Mouse (Mus musculus): Measurements from ENCODE around the gene Edc4. TPM values are rescaled to one million over a fixed set of nuclear protein-coding genes. Genes with fewer than 3 reads are reported as not detected.

Edc4 gene
- polyA plus RNA-seq, 1 experiment from 2014 or later = 50.2 TPM

DNA sequence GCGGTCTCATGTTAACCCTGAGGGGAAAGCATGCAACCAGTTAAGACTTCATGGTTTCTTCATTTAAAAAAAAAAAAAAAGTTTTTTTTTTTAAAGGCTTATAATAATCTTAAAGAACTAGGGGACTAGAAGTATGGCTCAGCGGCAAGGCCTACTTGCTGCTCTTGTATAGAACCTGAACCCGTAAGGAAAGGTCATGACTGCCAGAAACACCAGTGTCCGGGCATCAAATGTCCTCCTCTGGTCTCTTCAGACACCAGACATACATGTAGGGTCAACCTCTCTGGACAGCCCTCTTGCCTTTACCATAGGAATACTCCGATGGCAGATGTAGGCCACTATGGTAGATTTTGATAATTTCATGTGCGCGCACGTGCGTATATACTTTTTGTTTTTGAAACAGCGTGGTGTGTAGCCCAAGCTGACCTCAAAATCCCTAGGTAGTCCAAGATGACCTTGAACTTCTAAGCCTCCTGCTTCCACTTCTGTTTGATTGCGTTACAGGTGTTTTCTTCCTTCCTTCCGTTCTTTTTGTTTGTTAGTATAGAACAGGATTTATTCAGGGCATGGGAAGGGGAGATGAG, 28.4 kb upstream of the Edc4 start:
- peak overlapping the region; percentile 86 for H3K4me3 ChIP-seq (ENCODE audit: low read length)
- no peak overlapping the region for H3K4me2 ChIP-seq (ENCODE audit: low read depth, low read length)
- no peak overlapping the region; the same call in 1 of the 2 replicates for H3K9ac ChIP-seq (ENCODE audit: low read length)
- no peak overlapping the region for H3K27ac ChIP-seq (ENCODE audit: low read length)
- H3K9me3 ChIP-seq (ENCODE audit: control insufficient read depth, low read length) = no peaks in the 10 kb centered on the region
- 77% methylated on average over 12 of the region's 12 CpGs for WGBS
- peaks cover 10% of the 10 kb centered on the region for H3K36me3 ChIP-seq (ENCODE audit: control insufficient read depth, insufficient read depth, low read length)
- H3K4me1 ChIP-seq (replicated peaks; ENCODE audit: control insufficient read depth, insufficient read depth, low read length) = peaks cover 19% of the 10 kb centered on the region
- ATAC-seq (ENCODE audit: low read depth) = no peak
- H3K27me3 ChIP-seq (ENCODE audit: control insufficient read depth, insufficient read depth, low read depth, low read length) = no peaks in the 10 kb centered on the region

- Histone ChIP-seq H3K4me3 (ENCODE audit: low read length) (no peak within 1 kb of the TSS), H3K4me1 (replicated peaks; ENCODE audit: control insufficient read depth, insufficient read depth, low read length) (peaks cover 26% of the 10 kb centered on the region), H3K9me3 (ENCODE audit: control insufficient read depth, low read length) (no peaks in the 10 kb centered on the region), H3K27ac (ENCODE audit: low read length) (no peak within 1 kb of the TSS), H3K4me2 (ENCODE audit: low read depth, low read length) (no peak within 1 kb of the TSS), H3K36me3 (ENCODE audit: control insufficient read depth, insufficient read depth, low read length) (peaks cover 11% of the 10 kb centered on the region), H3K27me3 (ENCODE audit: control insufficient read depth, insufficient read depth, low read depth, low read length) (no peaks in the 10 kb centered on the region), H3K9ac (ENCODE audit: low read length) (no peak within 1 kb of the TSS)
- 88% methylated on average over 3 of the region's 3 CpGs for WGBS
- ATAC-seq (ENCODE audit: low read depth) = no peak
These were observed 27.5 kb upstream of the Edc4 start, which contains the start of gene Cenpt for GRCm38 (mm10) chr8:105853178-105853577. TSS of gene Cenpt (minus strand) at chr8:105853278.

- ATAC-seq (ENCODE audit: low read depth) = no peak
- peak overlapping the region; percentile 89 for H3K4me3 ChIP-seq (ENCODE audit: low read length)
- peak overlapping the region; percentile 91 for H3K9ac ChIP-seq (ENCODE audit: low read length)
- no peaks in the 10 kb centered on the region for H3K27me3 ChIP-seq (ENCODE audit: control insufficient read depth, insufficient read depth, low read depth, low read length)
- no peaks in the 10 kb centered on the region for H3K9me3 ChIP-seq (ENCODE audit: control insufficient read depth, low read length)
- 28% methylated on average over 8 of the region's 8 CpGs for WGBS
- H3K27ac ChIP-seq (ENCODE audit: low read length) = peak overlapping the region; percentile 84; the same call in 1 of the 2 replicates
- peaks cover 6% of the 10 kb centered on the region for H3K36me3 ChIP-seq (ENCODE audit: control insufficient read depth, insufficient read depth, low read length)
- H3K4me1 ChIP-seq (replicated peaks; ENCODE audit: control insufficient read depth, insufficient read depth, low read length) = peaks cover 26% of the 10 kb centered on the region
- H3K4me2 ChIP-seq (ENCODE audit: low read depth, low read length) = peak overlapping the region; percentile 91
These were observed 26.4 kb upstream of the Edc4 start for GRCm38 (mm10) chr8:105854303-105854702.

DNA sequence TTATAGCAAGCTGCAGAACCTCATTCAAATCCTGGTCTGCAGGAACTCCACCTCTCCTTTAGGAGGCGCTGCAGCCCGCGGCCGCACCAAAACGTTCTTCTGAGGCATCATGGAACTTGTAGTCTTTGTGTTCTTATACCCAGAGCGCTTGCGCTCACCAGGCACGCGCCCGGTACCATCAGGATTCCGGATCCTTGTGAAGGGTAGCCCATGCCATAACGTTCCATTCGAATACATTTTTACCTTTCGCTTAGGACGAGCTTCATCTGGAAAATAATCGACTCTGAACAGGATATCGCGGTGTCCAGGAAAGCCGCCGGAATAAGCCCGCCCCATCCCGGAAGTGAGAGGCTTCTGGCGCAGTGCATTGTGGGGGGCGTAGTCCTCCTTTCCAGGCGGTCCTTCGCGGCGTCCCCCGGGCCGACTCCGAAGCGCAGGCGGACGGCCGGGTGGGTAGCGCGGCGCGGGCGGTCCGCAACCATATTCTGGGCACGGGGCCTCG, 25.9 kb upstream of the Edc4 start, which contains the start of gene Thap11:
Gene Thap11, plus strand, starts transcription at position 418 of the 502 bp plus-strand sequence.
- H3K27ac ChIP-seq (ENCODE audit: low read length) = peak within 1 kb of the TSS; percentile 84
- peak within 1 kb of the TSS; percentile 91 for H3K9ac ChIP-seq (ENCODE audit: low read length)
- peak; percentile 94 for ATAC-seq (ENCODE audit: low read depth)
- H3K36me3 ChIP-seq (ENCODE audit: control insufficient read depth, insufficient read depth, low read length) = peaks cover 6% of the 10 kb centered on the region; the same call in 1 of the 2 replicates
- H3K4me3 ChIP-seq (ENCODE audit: low read length) = peak within 1 kb of the TSS; percentile 89
- H3K4me1 ChIP-seq (replicated peaks; ENCODE audit: control insufficient read depth, insufficient read depth, low read length) = peaks cover 30% of the 10 kb centered on the region
- H3K27me3 ChIP-seq (ENCODE audit: control insufficient read depth, insufficient read depth, low read depth, low read length) = no peaks in the 10 kb centered on the region
- peak within 1 kb of the TSS; percentile 91 for H3K4me2 ChIP-seq (ENCODE audit: low read depth, low read length)
- WGBS = 0% methylated on average over 43 of the region's 43 CpGs
- H3K9me3 ChIP-seq (ENCODE audit: control insufficient read depth, low read length) = no peaks in the 10 kb centered on the region

GRCm38 (mm10) chr8:105855248-105856167, 25.2 kb upstream of the Edc4 start:
- peaks cover 6% of the 10 kb centered on the region; the same call in 1 of the 2 replicates for H3K36me3 ChIP-seq (ENCODE audit: control insufficient read depth, insufficient read depth, low read length)
- H3K4me1 ChIP-seq (replicated peaks; ENCODE audit: control insufficient read depth, insufficient read depth, low read length) = peaks cover 30% of the 10 kb centered on the region
- ATAC-seq (ENCODE audit: low read depth) = peak; percentile 39
- H3K9ac ChIP-seq (ENCODE audit: low read length) = peak overlapping the region; percentile 91
- H3K27me3 ChIP-seq (ENCODE audit: control insufficient read depth, insufficient read depth, low read depth, low read length) = no peaks in the 10 kb centered on the region
- H3K4me3 ChIP-seq (ENCODE audit: low read length) = peak overlapping the region; percentile 89
- WGBS = under 1% methylated on average over 70 of the region's 71 CpGs
- peak overlapping the region; percentile 91 for H3K4me2 ChIP-seq (ENCODE audit: low read depth, low read length)
- H3K9me3 ChIP-seq (ENCODE audit: control insufficient read depth, low read length) = no peaks in the 10 kb centered on the region
- peak overlapping the region; percentile 84 for H3K27ac ChIP-seq (ENCODE audit: low read length)

DNA sequence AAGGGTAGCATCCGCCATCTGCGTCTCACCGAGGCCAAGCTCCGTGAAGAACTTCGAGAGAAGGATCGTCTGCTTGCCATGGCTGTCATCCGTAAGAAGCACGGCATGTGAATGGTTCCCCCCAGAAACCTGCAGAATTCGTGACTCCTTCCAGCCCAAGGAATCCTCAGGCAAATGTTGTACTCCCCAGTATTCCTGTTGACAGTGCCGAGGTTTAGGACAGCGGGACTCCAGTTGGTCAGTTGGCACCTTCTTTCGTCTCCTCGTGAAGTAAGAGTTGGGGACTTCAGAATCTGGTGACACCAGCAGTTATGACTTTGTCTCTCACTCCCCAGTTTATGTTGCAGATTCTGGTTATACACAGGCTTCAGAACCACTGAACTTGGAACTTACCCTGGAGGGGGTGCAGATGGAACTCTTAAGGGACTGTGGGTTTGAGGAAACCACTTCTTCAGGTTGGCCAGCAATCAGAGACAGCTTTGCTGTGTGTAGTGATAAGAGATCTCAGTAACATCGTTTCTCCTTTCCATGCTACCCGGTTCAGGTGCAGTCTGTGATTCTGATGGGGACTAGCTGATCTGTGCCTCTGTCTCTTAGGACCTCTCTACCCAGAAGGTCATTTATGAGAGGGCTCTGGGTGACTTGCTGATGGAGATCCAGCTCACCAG, 24.4 kb upstream of the Edc4 start:
- peaks cover 26% of the 10 kb centered on the region for H3K4me1 ChIP-seq (replicated peaks; ENCODE audit: control insufficient read depth, insufficient read depth, low read length)
- WGBS = 8% methylated on average over 15 of the region's 15 CpGs

GRCm38 (mm10) chr8:105858495-105858894, 22.2 kb upstream of the Edc4 start:
- H3K9ac ChIP-seq (ENCODE audit: low read length) = no peak overlapping the region; the same call in 1 of the 2 replicates
- no peak for ATAC-seq (ENCODE audit: low read depth)
- no peaks in the 10 kb centered on the region for H3K27me3 ChIP-seq (ENCODE audit: control insufficient read depth, insufficient read depth, low read depth, low read length)
- H3K27ac ChIP-seq (ENCODE audit: low read length) = no peak overlapping the region
- no peaks in the 10 kb centered on the region for H3K9me3 ChIP-seq (ENCODE audit: control insufficient read depth, low read length)
- no peak overlapping the region for H3K4me2 ChIP-seq (ENCODE audit: low read depth, low read length)
- H3K36me3 ChIP-seq (ENCODE audit: control insufficient read depth, insufficient read depth, low read length) = peaks cover 8% of the 10 kb centered on the region; the same call in 1 of the 2 replicates
- H3K4me3 ChIP-seq (ENCODE audit: low read length) = no peak overlapping the region
- WGBS = 84% methylated on average over 5 of the region's 5 CpGs
- peaks cover 37% of the 10 kb centered on the region for H3K4me1 ChIP-seq (replicated peaks; ENCODE audit: control insufficient read depth, insufficient read depth, low read length)

More for the DNA sequence above, 24.4 kb upstream of the Edc4 start:
- Histone ChIP-seq H3K9me3 (ENCODE audit: control insufficient read depth, low read length) (no peaks in the 10 kb centered on the region), H3K27ac (ENCODE audit: low read length) (peak overlapping the region; percentile 84; the same call in 1 of the 2 replicates), H3K4me2 (ENCODE audit: low read depth, low read length) (peak overlapping the region; percentile 91), H3K27me3 (ENCODE audit: control insufficient read depth, insufficient read depth, low read depth, low read length) (no peaks in the 10 kb centered on the region), H3K4me3 (ENCODE audit: low read length) (peak overlapping the region; percentile 89), H3K36me3 (ENCODE audit: control insufficient read depth, insufficient read depth, low read length) (peaks cover 6% of the 10 kb centered on the region; the same call in 1 of the 2 replicates), H3K9ac (ENCODE audit: low read length) (peak overlapping the region; percentile 91)
- ATAC-seq (ENCODE audit: low read depth) = no peak

- Histone ChIP-seq H3K27ac (ENCODE audit: low read length) (peak overlapping the region; percentile 95; the same call in 1 of the 2 replicates), H3K4me3 (ENCODE audit: low read length) (no peak overlapping the region; the same call in 1 of the 2 replicates), H3K4me1 (replicated peaks; ENCODE audit: control insufficient read depth, insufficient read depth, low read length) (peaks cover 37% of the 10 kb centered on the region), H3K36me3 (ENCODE audit: control insufficient read depth, insufficient read depth, low read length) (peaks cover 10% of the 10 kb centered on the region; the same call in 1 of the 2 replicates), H3K9ac (ENCODE audit: low read length) (peak overlapping the region; percentile 67), H3K9me3 (ENCODE audit: control insufficient read depth, low read length) (no peaks in the 10 kb centered on the region), H3K27me3 (ENCODE audit: control insufficient read depth, insufficient read depth, low read depth, low read length) (no peaks in the 10 kb centered on the region), H3K4me2 (ENCODE audit: low read depth, low read length) (peak overlapping the region; percentile 54; the same call in 1 of the 2 replicates)
- ATAC-seq (ENCODE audit: low read depth) = no peak
- WGBS = 49% methylated on average over 5 of the region's 5 CpGs
These were observed 21.4 kb upstream of the Edc4 start for GRCm38 (mm10) chr8:105859314-105859713.

All from lung, embryonic 16.5 days (tissue).